Mouse (Mus musculus): ENCODE measurements around the gene S100a1. TPM values are rescaled to one million over a fixed set of nuclear protein-coding genes. Genes with fewer than 3 reads are reported as not detected.

The S100a1 gene
- total RNA-seq, 2 experiments from 2014 or later = 37.5 to 44.2 TPM

DNA sequence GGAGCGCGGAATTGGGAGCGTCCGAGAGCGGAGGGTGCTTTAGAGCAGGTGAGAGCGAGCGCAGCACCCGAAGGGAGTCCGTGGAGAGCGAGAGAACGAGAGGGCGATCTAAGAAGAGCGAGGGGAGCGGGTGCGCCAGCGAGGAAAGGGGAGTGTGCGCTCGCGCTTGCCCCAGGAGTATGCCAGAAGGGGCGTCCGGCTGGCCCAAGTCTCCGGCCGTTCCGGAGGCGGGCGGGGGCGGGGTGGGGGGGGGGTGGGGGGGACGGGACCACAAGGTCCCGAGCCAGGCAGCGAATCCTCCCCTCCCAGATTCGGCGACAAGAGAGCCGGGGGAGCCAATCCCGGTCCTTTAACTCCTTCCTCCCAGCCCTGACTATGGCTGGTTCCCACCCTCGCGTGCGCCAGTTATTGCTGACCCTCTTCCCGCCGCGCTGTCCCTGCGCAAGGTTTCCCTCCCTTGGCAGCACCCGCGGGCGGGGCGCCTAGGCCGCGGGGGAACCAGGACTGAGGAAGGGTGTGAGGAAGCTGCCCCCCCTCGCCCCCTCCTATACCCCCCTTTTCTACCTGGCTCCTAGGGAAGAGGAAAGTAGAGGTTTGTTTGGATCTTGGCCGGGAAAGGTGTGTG lies 48.4 kb downstream of the S100a1 start, which contains the start of gene Npr1:
Npr1 (minus strand) TSS at position 181 of the 625 bp plus-strand sequence.
- DNase-seq = peak; percentile 61

DNA sequence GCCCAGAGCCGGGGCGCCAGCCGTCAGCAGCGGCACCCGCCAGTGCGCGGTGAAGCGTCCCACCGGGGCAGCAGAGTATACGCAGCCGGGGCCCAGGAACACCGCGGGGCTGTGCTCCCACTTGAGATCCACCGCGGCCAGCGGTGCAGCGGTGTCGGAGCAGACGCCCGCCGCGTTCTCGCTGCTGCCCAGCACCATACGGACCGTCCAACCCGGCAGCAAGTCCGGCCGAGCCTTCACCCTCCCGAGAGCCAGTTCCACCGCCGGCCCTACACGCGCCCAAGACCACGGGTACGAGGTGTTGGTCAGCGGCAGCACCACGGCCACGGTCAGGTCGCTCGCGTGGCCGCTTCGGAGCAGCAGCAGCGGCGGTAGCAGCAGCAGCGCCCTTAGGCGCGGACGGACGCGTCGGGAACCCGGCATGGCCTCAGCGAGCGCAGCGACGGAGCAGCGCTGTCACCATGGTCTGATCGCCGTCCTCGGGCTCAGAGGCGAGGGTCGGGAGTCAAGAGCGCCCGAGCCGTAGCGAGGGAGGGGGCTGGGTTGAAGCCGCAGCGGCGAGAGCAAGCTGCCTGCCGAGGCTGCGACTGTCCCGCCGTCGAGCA lies 49.0 kb downstream of the S100a1 start:
- DNase-seq = peak; percentile 49

DNA sequence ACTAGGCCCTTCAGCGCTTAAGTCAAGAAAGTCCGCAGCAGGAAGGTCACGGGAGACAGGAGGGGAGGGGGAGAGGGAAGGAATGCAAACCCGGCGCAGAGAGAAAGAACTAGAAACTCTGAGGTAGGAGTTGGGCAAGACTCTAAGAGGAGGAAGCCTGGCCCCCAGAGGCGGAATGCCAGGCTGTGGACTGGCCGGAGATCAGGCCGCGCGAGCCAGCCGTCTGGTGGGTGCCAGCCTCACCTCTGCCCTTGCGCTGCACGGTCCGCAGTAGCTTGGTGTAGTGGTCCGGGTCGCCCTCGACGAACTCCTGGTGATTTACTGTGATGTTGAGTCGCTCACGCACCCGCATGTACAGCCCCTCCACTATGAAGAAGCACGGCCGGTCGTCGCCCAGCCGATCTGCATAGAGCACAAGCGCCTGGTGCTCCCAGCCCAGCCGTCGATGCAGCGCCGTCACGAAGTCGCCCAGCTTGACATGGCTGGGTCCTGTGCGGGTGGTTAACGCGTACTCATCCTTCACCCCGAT lies 49.6 kb downstream of the S100a1 start:
- DNase-seq = peak; percentile 50

DNA sequence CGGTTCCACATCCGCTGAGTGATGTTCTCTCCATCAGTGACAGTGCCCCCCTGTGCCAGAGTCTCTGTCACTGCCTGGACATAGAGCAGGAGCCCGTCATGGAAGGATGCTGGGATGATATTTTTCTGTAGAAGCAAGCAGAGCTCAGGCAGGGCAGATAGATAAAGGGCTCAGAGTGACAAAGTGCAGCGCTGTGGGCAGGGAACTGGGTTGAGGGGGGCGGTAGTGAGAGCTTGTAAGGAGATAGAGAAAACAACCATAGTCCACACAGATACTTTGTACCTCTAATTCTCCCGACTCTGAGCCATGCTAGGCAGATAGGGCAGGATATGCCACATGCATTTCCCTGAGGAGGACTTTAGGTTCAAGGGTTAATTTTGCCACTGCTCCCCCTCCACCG lies 51.6 kb downstream of the S100a1 start:
- DNase-seq = no peak

DNA sequence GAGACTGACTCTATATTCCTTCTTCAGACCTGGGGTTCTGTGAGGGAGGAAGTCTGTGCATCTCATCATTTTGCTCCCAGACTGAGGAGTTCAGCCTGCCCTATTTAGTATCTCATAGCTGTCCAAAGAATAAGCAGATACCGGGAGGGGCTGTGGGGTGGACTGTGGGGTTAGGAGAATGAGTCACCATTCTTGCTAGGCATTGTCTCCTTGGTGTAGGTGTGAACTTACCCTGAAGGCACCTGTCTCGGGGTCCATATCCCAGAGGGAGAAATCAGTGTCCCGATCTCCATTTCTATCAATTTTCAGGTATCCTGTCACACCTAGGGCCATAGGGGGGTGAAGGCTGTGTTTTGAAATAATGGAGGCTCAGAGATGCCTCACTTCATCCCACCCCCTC lies 52.3 kb downstream of the S100a1 start:
- no peak for DNase-seq

Other genes with a start within 250 kb of the S100a1 start
- 10 to 100 TPM; 36.0 to 38.9 TPM for gene Dennd4b, start 249.2 kb downstream of the S100a1 start, total RNA-seq (2021)
- gene Gatad2b, start 221.2 kb downstream of the S100a1 start, total RNA-seq (2021) = 10 to 100 TPM; 48.5 to 57.8 TPM
- gene Slc27a3, start 124.5 kb downstream of the S100a1 start, total RNA-seq (2021) = 1 to 10 TPM; 2.1 to 3.4 TPM
- gene Ints3, start 80.8 kb downstream of the S100a1 start, total RNA-seq (2021) = 10 to 100 TPM; 18.4 to 24.3 TPM
- 10 to 100 TPM; 18.7 to 21.4 TPM for gene Npr1, start 48.5 kb downstream of the S100a1 start, total RNA-seq (2021)
- gene Ilf2, start 38.3 kb downstream of the S100a1 start, total RNA-seq (2021) = 10 to 100 TPM; 46.4 to 50.3 TPM
- 10 to 100 TPM; 63.2 to 67.2 TPM for gene Snapin, start 23.4 kb downstream of the S100a1 start, total RNA-seq (2021)
- gene Chtop, start 4.9 kb downstream of the S100a1 start, total RNA-seq (2021) = 100 to 1,000 TPM; 103 to 108 TPM
- 10 to 100 TPM; 15.8 to 17.9 TPM for gene S100a13, start within 50 bp of the S100a1 start, total RNA-seq (2021)
- gene S100a14, start 12.5 kb upstream of the S100a1 start, total RNA-seq (2021) = under 1 TPM in 1 of 2 experiments, not detected in 1; 0.23 TPM
- 100 to 1,000 TPM; 124 to 128 TPM for gene S100a16, start 22.9 kb upstream of the S100a1 start, total RNA-seq (2021)
- 1 to 10 TPM in 1 of 2 experiments, under 1 TPM in 1; 0.49 to 1.6 TPM for gene S100a3, start 46.2 kb upstream of the S100a1 start, total RNA-seq (2021)
- not detected for gene S100a2, start 75.9 kb upstream of the S100a1 start, total RNA-seq (2021)
- gene Gm42674, start 87.5 kb upstream of the S100a1 start, total RNA-seq (2021) = not detected
- gene S100a4, start 89.4 kb upstream of the S100a1 start, total RNA-seq (2021) = 10 to 100 TPM in 1 of 2 experiments, 1 to 10 TPM in 1; 9.6 to 20.1 TPM
- not detected for gene S100a5, start 94.1 kb upstream of the S100a1 start, total RNA-seq (2021)
- 100 to 1,000 TPM in 1 of 2 experiments, 10 to 100 TPM in 1; 83.2 to 102 TPM for gene S100a6, start 98.5 kb upstream of the S100a1 start, total RNA-seq (2021)
- gene S100a7a, start 139.6 kb upstream of the S100a1 start, total RNA-seq (2021) = not detected
- 10 to 100 TPM in 1 of 2 experiments, under 1 TPM in 1; 0.94 to 42.3 TPM for gene S100a8, start 154.6 kb upstream of the S100a1 start, total RNA-seq (2021)
- 10 to 100 TPM in 1 of 2 experiments, under 1 TPM in 1; 0.70 to 44.4 TPM for gene S100a9, start 181.3 kb upstream of the S100a1 start, total RNA-seq (2021)
- gene Pglyrp4, start 212.5 kb upstream of the S100a1 start, total RNA-seq (2021) = not detected